Mouse (Mus musculus) brain, embryonic 14.5 days (tissue): ENCODE data around the gene Gnaq. TPM values are rescaled to one million over a fixed set of nuclear protein-coding genes. Genes with fewer than 3 reads are reported as not detected.

Experiments used
- DNase-seq: peaks from one replicate; pipeline ENCODE4 v3.0.0-alpha.2; 2011; ENCODE audit warnings: low read depth
- CTCF ChIP-seq: fragments of 200-500 bp; IDR thresholded peaks from 2 replicates; pipeline ENCODE4 v1.5.1; 2012; ENCODE audit warnings: inconsistent platforms, mild to moderate bottlenecking, moderate library complexity, borderline replicate concordance; ENCODE audit not compliant: insufficient read depth, insufficient read length; ENCODE audit errors: extremely low read depth
- POLR2A ChIP-seq: fragments of 200-500 bp; IDR thresholded peaks from 2 replicates; pipeline ENCODE4 v1.6.1; 2012; ENCODE audit warnings: mild to moderate bottlenecking, inconsistent platforms, borderline replicate concordance; ENCODE audit not compliant: poor library complexity, insufficient read depth, insufficient read length, severe bottlenecking; ENCODE audit errors: extremely low read depth
- polyA plus RNA-seq: library from polyadenylated mRNA; depleted of rRNA; stranded (reverse); fragments of >200 nt; gene quantifications from 2 replicates; pipeline ENCODE4 v1.2.3, GENCODE M21; 2012

Gnaq gene
- polyA plus RNA-seq, 1 experiment: 83.4 TPM

- no peak for TF ChIP-seq CTCF
- no peak for TF ChIP-seq POLR2A
- DNase-seq: no peak
Observed at GRCm38 (mm10) chr19:16315525-16315924, 182.9 kb downstream of the Gnaq start.

DNA sequence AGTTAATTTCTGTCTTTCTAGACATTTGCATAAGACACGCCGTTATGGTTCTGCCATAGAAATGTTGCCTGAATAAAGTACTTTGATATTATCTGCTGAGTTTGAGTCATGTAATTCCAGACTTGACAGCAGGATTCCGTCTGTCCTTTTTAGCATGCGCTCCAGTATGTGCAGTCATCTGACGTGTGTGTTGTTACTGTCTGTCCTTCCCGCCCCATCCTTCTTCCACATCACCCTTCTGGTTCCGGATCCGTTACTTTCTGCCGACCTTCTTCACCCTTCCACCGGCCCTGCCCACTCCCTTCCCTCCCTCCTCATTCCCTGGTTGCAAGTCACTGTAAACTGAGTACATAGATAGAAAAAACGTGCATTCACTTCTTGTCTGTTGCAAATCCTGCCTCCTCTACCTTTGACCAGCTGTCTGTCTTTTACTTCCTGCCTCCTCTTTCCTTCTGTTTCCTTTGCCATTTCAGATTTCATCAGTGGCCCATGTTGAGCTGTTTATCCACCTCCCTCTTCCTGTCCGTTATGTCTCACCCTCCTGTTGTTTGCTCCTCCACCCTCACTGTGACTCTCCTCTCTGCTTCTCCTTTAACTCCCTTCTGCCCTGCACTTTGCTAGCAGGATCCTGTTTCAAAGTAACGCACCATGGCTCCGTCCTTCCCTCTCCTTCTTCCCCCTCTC, 185.6 kb downstream of the Gnaq start:
- TF ChIP-seq CTCF (no peak), POLR2A (no peak)
- DNase-seq: no peak

- TF ChIP-seq CTCF (no peak), POLR2A (no peak)
- no peak for DNase-seq
Observed at GRCm38 (mm10) chr19:16319986-16320385, 187.4 kb downstream of the Gnaq start.

DNA sequence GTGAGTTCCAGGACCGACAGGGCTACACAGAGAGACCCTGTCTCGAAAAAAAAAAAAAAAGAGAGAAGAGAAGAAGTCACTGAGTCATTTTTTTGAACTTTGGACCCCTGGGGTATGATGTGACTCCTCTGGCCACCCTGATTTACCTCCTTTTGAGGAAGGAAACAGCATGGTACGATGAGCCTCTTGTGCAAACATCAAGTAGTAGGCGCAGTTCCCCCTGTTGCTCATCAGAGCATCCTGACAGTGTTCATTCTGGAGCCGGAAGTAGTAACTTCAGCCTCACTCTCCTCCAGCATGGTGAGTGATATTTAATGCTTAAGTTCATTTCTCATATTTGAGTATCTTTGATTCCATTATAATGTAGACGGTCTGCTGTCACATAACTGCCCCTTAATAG, 190.4 kb downstream of the Gnaq start:
- no peak for DNase-seq
- TF ChIP-seq CTCF (no peak), POLR2A (no peak)

DNA sequence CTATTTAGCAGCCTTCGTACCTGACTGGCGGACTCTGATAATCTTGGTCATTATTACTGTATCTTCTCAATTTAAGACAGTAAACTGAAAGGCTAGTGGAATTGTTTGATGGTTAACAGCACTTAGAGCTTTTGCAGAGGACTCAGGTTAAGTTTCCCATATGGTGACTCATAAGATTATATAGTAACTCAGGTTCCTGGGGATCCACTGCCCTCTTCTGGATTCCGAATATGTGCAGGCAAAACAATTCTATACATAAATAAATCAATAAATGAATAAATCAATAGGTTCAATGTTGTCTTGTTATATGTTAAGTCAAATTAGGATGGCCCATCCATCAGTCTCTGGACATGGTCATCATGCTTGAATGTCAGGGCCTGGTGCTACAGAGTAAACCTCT, 191.6 kb downstream of the Gnaq start:
- DNase-seq: no peak
- no peak for TF ChIP-seq CTCF
- no peak for TF ChIP-seq POLR2A

DNA sequence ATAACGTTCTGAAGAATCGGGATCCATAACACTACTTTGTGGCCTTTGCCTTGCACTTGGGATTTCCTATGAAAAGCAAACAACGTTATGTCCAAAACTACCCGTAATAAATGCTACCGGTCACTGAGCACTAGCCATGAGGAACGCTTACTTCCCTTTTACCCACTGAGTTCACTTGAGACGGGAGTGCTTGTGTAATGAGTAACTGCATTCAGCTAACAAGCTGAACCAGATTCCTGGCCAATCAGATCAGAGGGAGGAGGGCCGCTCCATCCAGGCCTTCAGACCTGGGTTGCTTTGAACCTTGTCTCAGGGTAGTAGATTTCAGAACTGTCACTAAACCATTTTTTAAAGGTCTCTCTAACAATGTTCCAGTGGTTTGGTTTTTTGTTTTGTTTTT, 193.3 kb downstream of the Gnaq start:
- TF ChIP-seq POLR2A: no peak
- TF ChIP-seq CTCF: no peak
- DNase-seq: peak; percentile 24

GRCm38 (mm10) chr19:16327401-16328073, 194.9 kb downstream of the Gnaq start:
- no peak for TF ChIP-seq POLR2A
- no peak for TF ChIP-seq CTCF
- no peak for DNase-seq

DNA sequence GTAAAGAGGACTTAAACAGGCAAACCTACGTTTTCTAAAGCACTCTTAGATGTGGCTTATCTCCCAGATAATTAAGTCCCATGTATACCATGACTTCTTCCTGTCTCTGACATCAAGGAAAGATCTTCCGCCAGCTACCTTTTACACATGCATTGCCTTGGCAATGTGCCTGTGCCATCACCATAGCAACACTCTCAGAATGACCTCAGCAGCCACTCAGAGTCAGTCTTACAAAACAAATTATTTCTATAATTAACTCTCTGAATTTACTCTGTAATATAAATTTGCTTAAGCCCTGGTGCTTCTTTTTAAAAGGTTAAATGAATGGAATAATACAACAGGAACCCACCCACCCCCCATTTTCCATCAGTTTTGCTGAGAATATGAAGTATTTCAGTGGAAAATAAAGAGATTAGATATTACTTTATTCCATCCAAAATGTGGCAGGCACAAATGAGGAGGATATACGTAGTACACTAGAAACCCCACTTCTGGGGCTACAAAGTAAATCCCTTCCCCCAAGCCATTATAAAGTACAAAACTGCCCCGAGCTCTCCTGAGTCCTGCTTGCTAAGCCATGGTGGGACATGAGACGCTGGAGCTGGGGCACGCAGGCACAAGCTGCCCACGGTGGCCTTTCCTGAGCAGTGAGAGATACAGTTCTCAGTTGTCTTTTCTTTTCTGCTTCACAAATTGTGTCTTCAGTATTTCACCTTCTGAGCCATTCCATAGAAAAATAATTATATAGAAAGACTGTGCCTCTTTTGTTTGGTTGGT, 195.6 kb downstream of the Gnaq start:
- TF ChIP-seq POLR2A (no peak), CTCF (no peak)
- DNase-seq: peak; percentile 94

DNA sequence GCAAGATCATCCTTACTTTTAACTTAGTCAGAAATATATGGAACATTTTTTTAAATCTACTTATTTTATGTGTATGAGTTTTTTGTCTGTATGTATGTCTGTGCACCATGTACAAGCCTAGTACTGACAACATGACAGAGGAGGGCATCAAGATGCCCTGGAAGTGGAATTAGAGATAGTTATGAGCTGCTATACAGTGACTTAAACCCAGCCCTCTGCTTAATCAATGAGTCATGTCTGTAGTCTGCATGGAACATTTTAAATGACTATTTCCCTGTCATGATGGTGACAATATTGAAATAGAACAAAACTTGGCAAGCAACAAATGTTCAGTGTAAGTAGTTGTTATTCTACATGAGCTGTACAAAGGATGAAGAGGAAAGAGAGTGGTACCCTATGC, 196.4 kb downstream of the Gnaq start:
- no peak for DNase-seq
- TF ChIP-seq POLR2A (no peak), CTCF (no peak)

DNA sequence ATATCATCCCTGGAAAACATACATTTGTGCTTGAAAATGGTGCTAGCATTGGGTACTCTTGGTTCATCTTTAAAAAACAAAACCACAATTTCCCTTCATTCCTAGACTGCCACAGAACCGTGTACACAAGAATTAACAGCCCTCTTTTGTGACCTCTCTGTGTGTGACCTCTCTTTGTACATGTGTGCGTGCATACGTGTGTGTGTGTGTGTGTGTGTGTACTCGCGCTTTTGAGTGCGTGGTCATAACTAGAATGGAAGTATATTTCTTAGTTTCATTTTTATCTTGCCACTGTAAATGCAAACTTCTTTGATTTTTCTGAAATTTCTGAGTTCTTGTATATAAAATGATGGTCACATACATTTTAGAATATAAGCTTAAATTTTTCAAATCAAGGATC, 197.0 kb downstream of the Gnaq start:
- no peak for DNase-seq
- TF ChIP-seq CTCF (no peak), POLR2A (no peak)

GRCm38 (mm10) chr19:16330161-16330560, 197.5 kb downstream of the Gnaq start:
- DNase-seq: no peak
- no peak for TF ChIP-seq POLR2A
- no peak for TF ChIP-seq CTCF

DNA sequence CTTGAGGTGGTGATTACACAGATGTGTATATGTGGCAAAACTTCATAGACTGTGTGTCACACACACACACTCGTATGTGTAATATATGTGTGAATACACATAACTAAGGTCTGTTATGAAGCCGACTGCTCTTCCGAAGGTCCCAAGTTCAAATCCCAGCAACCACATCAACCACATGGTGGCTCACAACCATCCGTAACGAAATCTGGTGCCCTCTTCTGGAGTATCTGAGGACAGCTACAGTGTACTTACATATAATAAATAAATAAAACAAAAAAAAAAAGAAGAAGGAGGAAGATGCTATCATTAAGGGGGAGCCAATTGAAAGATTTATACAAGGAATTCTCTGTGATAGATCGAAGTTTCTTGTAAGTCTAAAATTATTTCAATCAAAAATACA, 198.4 kb downstream of the Gnaq start:
- TF ChIP-seq POLR2A (no peak), CTCF (no peak)
- no peak for DNase-seq
